Mouse (Mus musculus) c-Kit-positive CD71-positive TER-119-negative erythroid progenitor cells, embryonic 14.5 days (primary cell): ENCODE measurements around the gene Ush2a.

ENCODE experiments used
- DNase-seq: peaks from one replicate; pipeline ENCODE4 v3.0.0-alpha.2; 2013; ENCODE audit warnings: low read depth

Gene Ush2a

DNA sequence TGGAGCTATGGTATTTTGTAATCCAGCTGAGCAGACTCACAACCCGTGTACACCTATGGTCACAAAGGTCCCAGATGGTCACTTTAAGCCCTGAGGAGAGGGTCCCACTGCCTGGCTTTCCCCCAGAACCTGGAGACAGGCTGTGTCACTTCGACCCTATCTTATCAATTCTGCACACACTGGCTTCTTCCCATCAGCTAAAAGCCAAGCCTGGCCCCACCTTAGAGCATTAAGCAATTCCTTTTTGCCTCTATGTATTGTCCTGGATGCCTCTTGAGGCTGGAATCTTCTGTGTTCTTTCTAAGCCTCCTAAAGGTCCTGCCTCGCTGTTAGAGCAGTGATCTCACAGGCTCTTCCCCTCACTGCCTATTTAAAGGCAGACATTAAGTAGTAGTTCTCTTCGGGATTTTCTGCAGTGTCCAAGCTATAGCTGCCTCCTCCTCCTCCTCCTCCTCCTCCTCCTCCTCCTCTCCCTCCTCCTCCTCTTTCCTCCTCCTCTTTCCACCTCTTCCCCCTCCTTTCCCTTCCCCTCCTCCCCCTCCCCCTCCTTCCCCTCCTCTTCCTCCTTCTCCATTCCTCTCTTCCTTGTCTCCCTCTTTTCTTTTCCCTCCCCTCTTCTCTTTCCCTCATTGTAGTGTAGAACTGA is 635.2 kb downstream of the Ush2a start:
- DNase-seq, result no peak

DNA sequence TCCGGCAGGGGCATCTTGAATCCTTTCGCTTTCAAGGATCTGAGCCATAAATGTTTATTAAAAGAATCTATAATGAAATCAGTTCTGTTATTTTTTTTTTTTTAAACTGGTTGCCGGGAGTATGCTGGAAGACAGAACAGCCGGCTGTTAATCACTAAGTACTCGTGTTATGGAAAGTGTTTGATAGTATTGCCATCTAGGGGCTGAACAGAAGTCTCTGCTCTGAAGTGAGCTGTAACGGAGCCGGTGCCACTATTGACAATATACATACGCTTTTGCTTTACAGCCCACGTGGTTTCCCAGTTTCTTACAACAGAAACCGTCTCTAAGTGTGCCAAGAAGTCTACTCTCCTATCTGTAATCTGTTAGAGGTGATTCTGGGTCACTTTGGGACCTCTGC is 642.3 kb downstream of the Ush2a start:
- no peak for DNase-seq

DNA sequence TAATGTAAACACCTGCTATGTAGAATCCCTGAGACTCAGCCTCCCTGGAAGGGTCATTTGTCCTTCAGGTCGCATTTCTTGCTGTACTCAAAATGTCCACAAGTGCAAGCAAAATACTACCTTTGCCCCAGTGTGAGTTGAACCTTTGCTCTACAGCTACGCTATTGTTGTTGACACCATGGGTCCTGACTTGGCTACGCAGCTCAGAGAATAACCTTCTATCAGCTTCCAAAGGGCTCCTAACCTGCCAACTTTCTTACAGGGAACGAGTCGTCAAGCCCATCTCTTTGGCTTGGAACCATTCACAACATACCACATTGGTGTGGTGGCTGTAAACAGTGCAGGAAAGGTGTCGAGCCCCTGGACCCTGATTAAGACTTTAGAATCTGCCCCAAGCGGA is 644.4 kb downstream of the Ush2a start:
- DNase-seq, result no peak

DNA sequence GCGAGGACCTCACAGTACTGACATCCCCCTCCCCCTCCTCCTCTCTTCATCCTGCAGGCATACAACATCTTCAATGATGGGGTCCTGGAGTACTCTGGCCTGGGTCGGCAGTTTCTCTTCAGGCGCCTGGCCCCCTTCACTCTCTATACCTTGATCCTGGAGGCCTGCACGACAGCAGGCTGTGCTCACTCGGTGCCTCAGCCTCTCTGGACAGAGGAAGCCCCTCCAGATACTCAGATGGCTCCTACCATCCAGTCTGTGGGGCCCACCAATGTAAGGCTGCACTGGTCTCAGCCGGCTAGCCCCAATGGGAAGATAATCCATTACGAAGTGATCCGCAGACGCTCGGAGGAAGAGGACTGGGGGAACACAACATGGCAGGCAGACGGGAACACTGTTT is 648.8 kb downstream of the Ush2a start:
- no peak for DNase-seq

DNA sequence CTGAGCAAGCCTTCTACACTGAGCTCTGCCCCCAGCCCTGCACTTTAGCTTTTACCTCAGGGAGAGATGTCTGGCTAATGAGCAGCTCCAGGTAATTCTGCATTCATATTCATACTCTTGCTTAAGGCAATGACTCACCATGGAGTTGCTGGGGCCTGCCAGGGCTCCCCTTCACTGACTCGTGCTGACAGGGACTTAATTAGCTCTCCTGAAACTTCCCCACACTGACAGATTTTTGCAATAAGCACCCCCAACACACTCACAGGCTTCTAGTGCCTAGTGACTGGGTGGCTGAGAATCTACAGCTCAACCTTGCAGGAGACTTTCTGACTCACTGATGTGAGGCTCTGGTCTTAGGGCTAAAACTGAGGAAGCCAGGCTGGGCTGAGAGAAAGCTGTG is 658.1 kb downstream of the Ush2a start:
- DNase-seq, result no peak

DNA sequence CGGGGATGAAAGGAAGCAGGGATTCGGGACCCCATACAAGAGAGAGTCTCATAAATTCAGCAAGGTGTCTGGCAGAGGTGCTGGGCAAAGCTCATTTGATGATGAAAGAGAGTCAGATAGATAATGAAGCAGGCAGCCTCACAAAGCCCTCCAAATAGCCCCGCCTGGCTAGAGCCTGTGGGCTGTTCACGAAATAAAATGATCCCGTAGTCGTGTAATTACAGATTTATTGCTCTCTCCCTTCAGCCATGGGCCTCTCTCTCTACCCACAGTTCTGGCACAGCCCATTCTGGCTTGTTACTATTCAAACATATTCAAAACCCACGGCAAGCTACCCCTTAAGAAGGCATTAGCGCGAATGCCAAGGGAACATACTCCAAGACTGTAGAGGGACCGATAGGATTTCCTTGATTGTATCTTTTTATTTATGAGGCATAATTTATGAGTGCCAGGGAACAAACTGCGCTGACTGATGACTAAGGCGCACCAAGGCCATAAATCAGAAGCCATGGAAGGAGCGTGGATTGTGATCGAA is 675.5 kb downstream of the Ush2a start:
- DNase-seq, result no peak

DNA sequence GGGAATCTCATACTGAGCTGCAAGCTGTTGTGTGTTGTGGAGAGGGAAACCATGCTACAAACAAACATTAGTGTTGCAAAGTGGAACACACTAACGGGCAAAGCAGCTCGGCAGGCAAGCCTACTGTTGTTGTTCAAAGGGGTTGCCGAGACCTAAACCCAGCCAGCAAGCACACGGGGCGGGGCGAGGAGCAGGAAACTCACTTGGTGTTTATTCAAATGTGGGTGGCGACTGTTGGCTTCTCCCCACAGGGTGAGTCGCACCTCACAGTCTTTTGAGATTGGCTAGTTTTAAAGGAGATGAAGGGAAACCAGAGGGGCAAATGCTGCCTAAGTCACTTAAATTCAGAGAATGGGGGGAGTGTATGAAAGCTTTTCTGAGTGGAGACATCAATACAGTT is 683.5 kb downstream of the Ush2a start:
- no peak for DNase-seq

DNA sequence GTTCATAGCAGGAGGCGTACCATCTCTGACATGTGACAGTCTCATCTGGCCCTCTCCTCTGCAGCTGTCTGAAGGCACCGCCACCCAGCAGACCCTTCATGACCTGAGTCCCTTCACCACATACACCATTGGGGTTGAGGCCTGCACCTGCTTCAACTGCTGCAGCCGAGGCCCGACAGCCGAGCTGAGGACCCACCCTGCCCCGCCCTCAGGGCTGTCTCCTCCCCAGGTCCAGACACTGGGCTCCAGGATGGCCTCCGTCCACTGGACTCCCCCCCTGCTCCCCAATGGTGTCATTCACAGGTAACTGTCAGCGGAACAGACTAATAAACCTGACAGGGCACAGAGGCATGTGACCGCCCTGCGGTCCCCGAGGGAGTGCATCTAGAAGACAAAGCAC is 685.0 kb downstream of the Ush2a start:
- DNase-seq, result no peak

DNA sequence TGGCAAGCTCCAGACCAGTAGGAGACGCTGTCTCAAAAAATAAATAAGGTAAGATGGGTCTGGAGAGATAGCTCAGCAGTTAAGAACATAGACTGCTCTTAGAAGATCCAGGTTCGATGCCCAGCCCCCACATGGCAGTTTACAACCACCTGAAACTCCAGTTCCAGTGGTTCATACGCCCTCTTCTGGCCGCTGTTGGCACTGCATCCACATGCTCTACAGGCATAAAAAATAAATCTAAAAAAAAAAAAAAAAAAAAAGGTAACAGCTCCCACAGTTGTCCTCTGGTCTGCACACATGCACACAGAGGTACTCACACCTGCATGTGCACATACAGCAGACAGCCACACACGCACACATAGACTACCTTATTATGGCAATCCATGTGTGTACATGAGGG is 686.0 kb downstream of the Ush2a start:
- DNase-seq, result peak; percentile 6

DNA sequence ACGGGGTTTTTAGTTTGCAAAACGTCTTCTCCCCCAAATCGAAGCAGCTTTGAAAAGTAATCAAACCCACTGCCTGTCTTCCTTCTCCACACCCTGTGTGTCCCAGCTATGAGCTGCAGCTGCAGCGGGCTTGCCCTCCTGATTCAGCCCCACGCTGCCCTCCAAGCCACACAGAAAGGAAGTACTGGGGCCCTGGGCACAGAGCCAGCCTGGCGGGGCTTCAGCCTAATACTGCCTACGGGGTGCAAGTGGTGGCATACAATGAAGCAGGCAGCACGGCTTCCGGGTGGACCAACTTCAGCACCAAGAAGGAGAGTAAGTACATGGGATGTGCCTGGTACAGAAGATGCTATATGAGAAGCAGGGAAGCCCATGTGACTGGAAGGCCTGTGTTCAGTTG is 686.5 kb downstream of the Ush2a start:
- no peak for DNase-seq

DNA sequence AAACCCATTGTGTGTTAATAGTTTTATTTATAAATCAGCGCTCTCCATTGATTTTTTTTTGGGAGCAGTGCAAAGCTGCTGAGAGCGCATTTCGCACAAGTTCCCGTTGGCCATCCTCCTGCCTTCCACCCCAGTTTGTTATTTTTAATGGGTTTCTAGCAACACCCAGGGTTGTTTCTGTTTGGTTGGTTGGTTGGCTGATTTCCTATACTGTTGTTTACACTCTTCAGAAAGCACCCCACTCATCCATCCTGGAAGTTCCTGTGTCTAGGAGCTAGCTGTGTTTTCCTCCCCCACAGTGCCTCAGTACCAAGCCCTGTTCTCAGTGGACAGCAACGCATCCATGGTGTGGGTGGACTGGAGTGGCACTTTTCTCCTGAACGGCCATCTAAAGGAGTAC is 689.3 kb downstream of the Ush2a start:
- no peak for DNase-seq

DNA sequence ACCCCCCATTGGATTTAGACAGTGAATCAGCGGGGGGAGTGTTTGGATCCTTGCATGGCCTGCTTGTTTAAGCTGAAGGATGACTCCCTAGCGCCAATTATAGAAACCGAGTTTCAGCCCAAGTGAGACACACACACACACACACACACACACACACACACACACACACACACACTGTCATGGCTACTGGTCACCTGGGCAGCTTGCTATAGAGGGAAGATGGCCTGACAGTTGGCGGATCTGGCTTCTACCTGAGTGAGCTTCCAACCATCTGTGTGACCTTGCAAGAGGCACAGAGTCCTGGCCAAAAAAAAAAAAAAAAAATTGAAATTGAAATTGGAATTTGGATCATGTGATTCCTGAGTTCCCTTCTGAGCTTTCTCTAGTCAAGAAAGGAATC is 690.7 kb downstream of the Ush2a start:
- DNase-seq, result no peak

DNA sequence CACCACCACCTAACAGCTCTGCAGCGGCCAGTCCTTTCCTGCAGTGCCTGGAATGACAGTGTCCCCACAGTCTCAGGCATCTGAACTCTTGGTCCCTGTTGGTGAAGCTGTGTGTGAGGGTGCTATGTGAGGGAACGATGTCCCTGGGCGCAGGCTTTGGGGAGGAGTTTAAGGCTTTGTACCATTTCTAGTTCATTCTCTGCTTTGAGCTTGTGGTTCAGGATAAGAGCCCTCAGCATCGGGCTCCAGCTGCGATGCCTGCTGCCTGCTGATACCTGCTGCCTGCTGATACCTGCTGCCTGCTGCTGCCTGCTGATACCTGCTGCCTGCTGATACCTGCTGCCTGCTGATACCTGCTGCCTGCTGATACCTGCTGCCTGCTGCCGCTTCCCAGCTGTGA is 711.3 kb downstream of the Ush2a start:
- peak; percentile 59 for DNase-seq

DNA sequence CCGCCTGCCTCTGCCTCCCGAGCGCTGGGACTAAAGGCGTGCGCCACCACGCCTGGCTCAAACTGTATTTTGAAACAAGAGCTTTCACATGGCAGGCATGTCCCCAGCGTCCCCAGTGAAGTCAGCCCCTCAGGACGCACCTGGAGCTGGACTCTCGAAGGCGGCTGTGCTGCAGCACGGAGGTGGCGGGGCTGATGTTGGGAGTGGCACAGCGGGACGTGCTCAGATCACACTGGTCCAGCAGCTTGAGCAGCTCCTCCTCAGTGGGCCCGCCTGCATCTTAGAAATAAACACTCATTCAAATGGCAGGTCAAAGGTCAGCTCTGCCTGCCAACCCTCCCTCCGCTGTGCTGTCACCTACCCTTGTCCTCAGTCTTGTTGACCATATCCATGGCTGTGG is 712.1 kb downstream of the Ush2a start:
- DNase-seq, result no peak

DNA sequence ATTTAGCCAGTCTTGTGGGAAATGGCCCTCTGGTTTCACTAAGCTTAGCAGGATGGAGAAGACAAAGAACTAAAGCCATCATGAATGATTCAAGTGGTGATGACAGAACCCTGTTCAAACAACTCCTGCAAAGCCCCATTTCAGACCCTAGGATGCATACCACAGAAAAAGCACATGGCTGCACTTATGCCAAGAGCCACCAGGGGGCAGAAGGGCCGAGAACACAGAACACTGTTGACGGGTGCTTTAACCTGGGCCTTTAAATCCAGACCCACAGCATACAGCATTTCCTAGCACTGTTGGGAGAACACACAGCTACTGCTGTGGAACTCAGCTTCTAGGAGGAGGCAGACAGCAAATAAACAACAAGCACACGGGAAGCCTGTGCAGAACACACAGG is 718.2 kb downstream of the Ush2a start:
- peak; percentile 40 for DNase-seq

DNA sequence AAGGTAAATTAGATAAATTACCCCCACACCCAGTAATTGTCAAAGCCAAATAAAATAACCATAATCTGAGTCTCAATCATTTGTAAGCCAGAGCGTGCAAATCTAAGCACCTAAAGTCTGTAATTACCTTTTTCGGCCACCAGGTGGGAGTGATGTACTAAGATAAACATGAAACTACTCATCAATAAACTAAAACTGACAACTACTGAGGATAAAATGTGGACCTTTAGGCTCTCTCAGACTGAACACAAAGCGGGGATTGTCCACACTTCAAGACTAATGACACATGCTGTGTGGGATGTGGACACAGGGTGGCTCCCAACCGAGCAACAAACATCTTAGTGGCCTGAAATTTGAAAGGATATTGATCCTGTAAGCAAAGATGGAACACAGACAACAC is 731.4 kb downstream of the Ush2a start:
- peak; percentile 40 for DNase-seq

DNA sequence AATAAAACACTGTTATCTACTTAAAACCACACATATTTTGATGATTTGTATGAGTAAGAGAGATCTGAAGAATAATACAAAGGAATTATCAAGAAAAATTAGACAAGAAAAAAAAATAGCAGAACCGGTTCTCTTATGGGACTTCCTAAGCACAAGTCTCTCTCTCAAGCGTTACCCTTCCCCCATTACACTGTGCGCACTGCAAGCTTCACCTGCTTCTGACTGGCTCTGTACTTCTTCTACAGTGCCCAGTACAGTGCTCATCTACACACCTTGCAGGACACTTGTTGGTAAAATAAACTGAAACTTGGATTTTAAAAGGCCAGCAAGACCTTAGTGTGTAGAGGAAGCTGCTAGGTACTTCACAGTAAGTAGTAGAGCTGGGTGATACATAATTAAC is 736.1 kb downstream of the Ush2a start:
- no peak for DNase-seq

DNA sequence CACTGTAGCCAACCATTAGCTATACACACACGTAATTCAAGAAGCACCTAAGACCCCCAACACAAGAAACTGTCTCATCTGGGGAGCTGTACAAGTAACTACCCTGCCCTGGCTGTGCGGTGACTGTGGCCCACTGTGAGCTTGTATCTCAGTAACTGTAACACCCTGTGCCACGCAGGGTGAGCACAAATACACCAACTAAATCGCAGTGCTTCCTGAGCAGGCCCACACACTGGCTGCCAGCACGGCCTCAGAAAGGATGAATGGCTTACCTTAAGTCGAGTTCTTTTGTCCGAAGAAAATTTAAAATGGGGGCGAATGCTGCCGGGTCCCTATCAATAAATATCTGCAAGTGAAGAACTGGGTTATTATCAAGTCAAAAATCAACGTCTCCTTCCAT is 738.2 kb downstream of the Ush2a start:
- no peak for DNase-seq

DNA sequence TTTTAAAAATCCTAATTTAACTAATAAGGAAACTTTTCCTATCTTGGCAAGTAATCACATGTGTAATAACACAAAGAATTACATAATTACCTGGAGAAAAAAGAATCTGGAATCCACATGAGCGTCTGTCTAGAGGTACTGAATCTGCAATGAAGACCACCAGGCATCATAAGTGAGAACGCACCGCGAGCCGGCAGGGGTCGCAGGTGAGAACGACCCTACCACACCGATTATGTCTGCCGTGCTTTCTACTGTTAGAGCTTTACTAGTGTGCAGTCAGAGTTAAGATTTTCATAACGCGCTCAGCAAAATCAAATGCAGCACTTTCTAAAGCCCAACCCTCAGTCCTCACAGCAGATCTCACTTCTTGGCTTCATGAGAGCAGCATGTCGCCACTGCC is 740.0 kb downstream of the Ush2a start:
- DNase-seq, result no peak

DNA sequence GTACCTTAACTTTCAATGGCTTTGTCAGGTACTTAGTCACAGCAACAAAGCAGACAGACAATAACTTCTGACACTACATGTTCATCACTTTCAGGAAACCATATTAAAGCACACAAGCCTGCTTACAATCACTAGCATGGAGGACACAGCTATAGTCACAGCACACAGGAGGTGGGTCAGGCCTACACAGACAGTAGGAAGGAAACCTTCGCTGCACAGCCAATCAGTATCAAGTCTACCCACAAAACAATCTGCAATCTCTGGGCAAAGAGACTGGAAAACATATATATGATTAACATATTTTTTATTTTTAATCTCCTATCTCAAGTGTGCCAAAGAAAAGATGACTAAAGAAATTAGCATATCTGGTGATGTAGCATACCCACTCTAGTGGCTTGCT is 743.0 kb downstream of the Ush2a start:
- no peak for DNase-seq

DNA sequence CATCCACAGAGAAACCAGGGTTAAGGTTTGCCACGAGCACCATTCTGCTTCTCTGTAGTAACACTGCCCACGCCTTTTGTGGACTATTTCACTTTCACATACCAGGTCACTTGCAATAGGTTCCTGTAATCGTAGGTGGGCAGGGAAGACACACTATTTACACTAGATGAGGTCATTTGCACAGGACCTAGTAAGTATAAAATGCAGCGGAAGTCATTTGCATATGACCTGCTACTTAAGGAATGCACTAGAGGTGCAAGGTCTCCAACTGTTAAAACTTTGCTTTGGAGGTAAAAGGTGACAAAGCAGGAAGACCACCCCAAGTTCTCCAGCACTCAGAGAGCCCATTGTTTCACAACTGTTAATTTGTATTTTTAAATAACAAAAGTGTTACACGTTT is 744.4 kb downstream of the Ush2a start:
- DNase-seq, result no peak

DNA sequence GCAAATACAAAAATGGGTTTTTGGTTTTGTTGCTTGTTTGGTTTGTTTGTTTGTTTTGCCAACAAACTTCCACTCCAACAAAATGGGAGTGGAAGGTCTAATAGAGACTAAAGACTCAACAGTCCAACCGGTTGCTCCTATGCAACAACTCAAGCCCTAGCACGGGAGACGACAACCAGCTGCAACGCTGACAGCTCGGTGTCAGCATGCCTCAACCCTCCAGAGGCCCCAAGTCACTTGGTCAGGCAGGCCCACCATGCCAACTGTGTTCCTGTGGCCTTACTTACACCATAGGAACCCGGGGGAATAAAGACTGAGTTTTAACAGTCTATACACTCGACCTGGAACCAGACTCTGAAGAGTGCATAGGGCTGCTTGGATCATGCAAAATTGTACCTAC is 745.0 kb downstream of the Ush2a start:
- no peak for DNase-seq

DNA sequence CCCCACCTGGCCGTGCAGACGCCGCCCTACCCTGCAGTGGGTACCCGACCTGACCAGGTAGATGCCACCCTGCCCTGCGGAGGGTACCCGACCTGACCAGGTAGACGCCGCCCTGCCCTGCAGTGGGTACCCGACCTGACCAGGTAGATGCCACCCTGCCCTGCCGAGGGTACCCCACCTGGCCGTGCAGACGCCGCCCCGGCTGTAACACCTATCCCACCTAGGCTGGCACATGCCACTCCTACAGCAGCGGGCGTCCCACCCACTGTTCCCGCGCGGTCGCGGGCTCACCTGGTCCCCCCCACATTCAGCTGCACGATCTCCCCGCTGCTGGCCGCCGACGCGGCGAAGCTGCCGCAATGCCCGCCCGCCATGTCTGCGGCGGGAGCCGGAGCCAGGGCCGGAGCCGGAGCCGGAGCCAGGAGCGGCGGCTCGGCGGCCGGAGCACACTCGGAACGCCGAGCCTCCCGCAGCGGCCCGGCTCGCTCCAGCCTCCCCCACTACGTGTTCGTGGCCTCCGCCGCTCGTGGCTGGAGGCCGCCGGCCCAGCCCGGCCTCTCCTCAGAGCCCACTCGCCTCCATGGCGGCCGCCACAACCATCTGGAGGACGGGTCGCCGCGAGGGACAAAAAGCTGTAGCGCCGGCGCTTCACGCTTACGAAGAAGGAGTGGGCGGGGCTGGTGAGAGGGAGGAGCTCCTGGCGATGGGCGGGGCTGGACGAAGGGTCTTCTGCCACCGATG is 745.6 kb downstream of the Ush2a start, which contains the start of gene Kctd3:
Gene Kctd3, minus strand, starts transcription at position 603 of the 741 bp plus-strand sequence.
- DNase-seq, result peak; percentile 78

DNA sequence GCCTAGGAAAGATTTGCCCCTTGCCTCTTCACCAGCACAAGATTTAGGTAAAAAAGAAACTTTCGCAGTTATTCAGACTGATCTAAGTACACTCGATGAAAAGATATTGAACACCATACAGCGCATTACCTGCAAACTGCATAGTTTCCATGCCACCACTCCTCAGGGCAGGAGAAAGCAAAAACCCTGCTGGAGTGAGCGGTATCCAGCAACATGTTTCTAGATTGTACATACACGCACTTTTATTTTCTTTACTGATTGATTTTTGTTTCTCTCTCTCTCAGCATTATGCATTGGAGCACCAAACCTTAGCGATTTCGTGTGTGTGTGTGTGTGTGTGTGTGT is 746.1 kb downstream of the Ush2a start:
- no peak for DNase-seq
